In the genomic region with DNA sequence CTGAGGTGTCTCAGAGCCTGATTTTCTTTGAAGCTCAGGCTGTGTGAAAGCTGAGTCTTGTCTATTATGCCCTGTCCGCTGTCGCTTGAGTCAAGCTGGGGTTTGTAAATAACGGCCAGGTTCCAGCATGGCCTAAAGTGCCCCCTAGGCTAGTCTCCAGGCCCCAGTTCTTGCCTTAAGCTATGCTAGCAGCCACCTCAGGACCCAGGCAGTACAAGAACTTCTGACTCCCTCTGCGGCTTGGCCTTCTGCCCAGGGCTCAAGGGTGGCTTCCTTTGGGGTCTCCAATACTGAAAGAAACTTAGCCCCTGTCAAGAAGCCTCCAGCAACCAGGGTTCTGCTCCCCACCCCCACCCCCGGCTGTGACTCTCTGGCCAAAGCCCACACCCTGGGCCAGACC, we compare ENCODE assay signal across 13 mouse cellular contexts. TPM values are rescaled to one million over a fixed set of nuclear protein-coding genes. Genes with fewer than 3 reads are reported as not detected.
A peak's percentile ranks its signal among the peaks of the same experiment; 100 is the strongest.
DNase-seq lines count a peak whose midpoint lies in the region; ATAC-seq and TF ChIP-seq lines count a peak whose summit lies in the region.
"Had no signal": no experiment of that assay in that cellular context is flagged by ENCODE, and none has a peak within 500 bp of the region (broad histone marks: within the 10 kb centered on the region; RNA-seq: fewer than 3 reads in every experiment).

No protein-coding gene starts in this region.

- TF ChIP-seq CTCF in stomach, postnatal 0 days (IDR thresholded peaks at IDR 0.05; ENCODE audit: low read depth), result no peak
- no peak for TF ChIP-seq CTCF in hindbrain, postnatal 0 days (IDR thresholded peaks at IDR 0.05; ENCODE audit: low read depth)

- no peaks in the 10 kb centered on the region for H3K27me3 ChIP-seq in heart, embryonic 13.5 days (replicated peaks)
- H3K27me3 ChIP-seq in limb, embryonic 10.5 days (ENCODE audit: low read depth, poor library complexity, severe bottlenecking), result peaks cover 3% of the 10 kb centered on the region; the same call in 1 of the 2 replicates
- H3K27me3 ChIP-seq in stomach, postnatal 0 days (ENCODE audit: control insufficient read depth, insufficient read depth, low read length), result no peaks in the 10 kb centered on the region
- no peaks in the 10 kb centered on the region for H3K27me3 ChIP-seq in hindbrain, postnatal 0 days (ENCODE audit: insufficient read depth, low read length)
- H3K27me3 ChIP-seq in forebrain, embryonic 12.5 days, result peaks cover 7% of the 10 kb centered on the region

- no peak for DNase-seq in heart, postnatal 14 days
- peak; percentile 37 for DNase-seq in lung, postnatal 10 days
- no peak for DNase-seq in lung, adult 18-20 months
- DNase-seq in limb, embryonic 10.5 days (ENCODE audit: low spot score), result no peak
- peak; percentile 24 for DNase-seq in stomach, postnatal 0 days (ENCODE audit: low spot score)
- DNase-seq in hindbrain, postnatal 0 days (ENCODE audit: low spot score), result no peak
- DNase-seq: cerebellum, adult 9-10 months; retina, postnatal 1 day had no signal

- H3K4me2 ChIP-seq in heart, embryonic 13.5 days, result no peak overlapping the region
- peak overlapping the region; percentile 14; the same call in 1 of the 2 replicates for H3K4me2 ChIP-seq in stomach, postnatal 0 days (replicated peaks; ENCODE audit: low read depth)
- no peak overlapping the region for H3K4me2 ChIP-seq in hindbrain, postnatal 0 days (ENCODE audit: low read depth, low read length)
- H3K4me2 ChIP-seq in forebrain, embryonic 12.5 days, result no peak overlapping the region
- H3K4me2 ChIP-seq: hindbrain, embryonic 13.5 days had no signal

- 0 out of 2 replicates have a peak overlapping the region, but pooled peaks have one; percentile 63 for H3K9ac ChIP-seq in heart, embryonic 13.5 days
- 0 out of 2 replicates have a peak overlapping the region, but pooled peaks have one; percentile 23 for H3K9ac ChIP-seq in stomach, postnatal 0 days (ENCODE audit: low read length)
- no peak overlapping the region for H3K9ac ChIP-seq in hindbrain, postnatal 0 days (replicated peaks; ENCODE audit: low read length)
- H3K9ac ChIP-seq in forebrain, embryonic 12.5 days, result no peak overlapping the region
- H3K9ac ChIP-seq: hindbrain, embryonic 13.5 days had no signal

- no peaks in the 10 kb centered on the region for H3K9me3 ChIP-seq in heart, embryonic 13.5 days
- H3K9me3 ChIP-seq in limb, embryonic 10.5 days (replicated peaks), result no peaks in the 10 kb centered on the region
- no peaks in the 10 kb centered on the region for H3K9me3 ChIP-seq in stomach, postnatal 0 days (ENCODE audit: control insufficient read depth, low read length)
- no peaks in the 10 kb centered on the region for H3K9me3 ChIP-seq in hindbrain, postnatal 0 days (ENCODE audit: low read length)
- no peaks in the 10 kb centered on the region for H3K9me3 ChIP-seq in forebrain, embryonic 12.5 days
- H3K9me3 ChIP-seq: hindbrain, embryonic 13.5 days had no signal

- WGBS in heart, embryonic 13.5 days, result 77% methylated on average over 5 of the region's 5 CpGs
- WGBS in limb, embryonic 10.5 days, result 78% methylated on average over 5 of the region's 5 CpGs
- 71% methylated on average over 5 of the region's 5 CpGs for WGBS in stomach, postnatal 0 days
- 83% methylated on average over 5 of the region's 5 CpGs for WGBS in hindbrain, postnatal 0 days
- WGBS in forebrain, embryonic 12.5 days, result 86% methylated on average over 5 of the region's 5 CpGs

- intact Hi-C loops in heart, postnatal 14 days (cut with DNase I), result loop anchor here (2.0 kb wide), 1 partner anchor 15 kb away; a partner anchor contains a TSS

- no peak overlapping the region for H3K27ac ChIP-seq in heart, embryonic 13.5 days (replicated peaks)
- peak overlapping the region; percentile 73 for H3K27ac ChIP-seq in limb, embryonic 10.5 days
- H3K27ac ChIP-seq in stomach, postnatal 0 days (replicated peaks), result peak overlapping the region; percentile 86
- no peak overlapping the region for H3K27ac ChIP-seq in hindbrain, postnatal 0 days
- H3K27ac ChIP-seq in forebrain, embryonic 12.5 days, result no peak overlapping the region
- H3K27ac ChIP-seq: hindbrain, embryonic 13.5 days had no signal

- H3K4me1 ChIP-seq in heart, embryonic 13.5 days, result peaks cover 87% of the 10 kb centered on the region
- peaks cover 82% of the 10 kb centered on the region for H3K4me1 ChIP-seq in limb, embryonic 10.5 days
- peaks cover 29% of the 10 kb centered on the region for H3K4me1 ChIP-seq in stomach, postnatal 0 days (replicated peaks; ENCODE audit: control insufficient read depth, insufficient read depth)
- H3K4me1 ChIP-seq in hindbrain, postnatal 0 days (ENCODE audit: insufficient read depth, low read length), result peaks cover 10% of the 10 kb centered on the region; the same call in 1 of the 2 replicates
- H3K4me1 ChIP-seq in forebrain, embryonic 12.5 days, result peaks cover 59% of the 10 kb centered on the region

- ATAC-seq in heart, embryonic 13.5 days (ENCODE audit: extremely low read depth, insufficient number of reproducible peaks, low FRiP score, low TSS enrichment), result no peak
- no peak for ATAC-seq in stomach, postnatal 0 days (ENCODE audit: low FRiP score, low TSS enrichment)
- no peak for ATAC-seq in hindbrain, postnatal 0 days
- ATAC-seq in forebrain, embryonic 12.5 days (ENCODE audit: low FRiP score), result no peak

- H3K36me3 ChIP-seq in heart, embryonic 13.5 days, result no peaks in the 10 kb centered on the region
- no peaks in the 10 kb centered on the region for H3K36me3 ChIP-seq in limb, embryonic 10.5 days
- H3K36me3 ChIP-seq in stomach, postnatal 0 days (ENCODE audit: control insufficient read depth, insufficient read depth, low read length), result peaks cover 2% of the 10 kb centered on the region; the same call in 1 of the 2 replicates
- no peaks in the 10 kb centered on the region for H3K36me3 ChIP-seq in hindbrain, postnatal 0 days (ENCODE audit: insufficient read depth, low read length)
- no peaks in the 10 kb centered on the region for H3K36me3 ChIP-seq in forebrain, embryonic 12.5 days (replicated peaks)
- H3K36me3 ChIP-seq: hindbrain, embryonic 13.5 days had no signal

- TF ChIP-seq EP300 in stomach, postnatal 0 days (optimal IDR thresholded peaks at IDR 0.05), result no peak

- H3K4me3 ChIP-seq in heart, embryonic 13.5 days, result no peak overlapping the region
- no peak overlapping the region for H3K4me3 ChIP-seq in limb, embryonic 10.5 days
- H3K4me3 ChIP-seq in stomach, postnatal 0 days (ENCODE audit: low read depth, low read length), result no peak overlapping the region
- no peak overlapping the region for H3K4me3 ChIP-seq in hindbrain, postnatal 0 days (ENCODE audit: low read length)
- H3K4me3 ChIP-seq in forebrain, embryonic 12.5 days (replicated peaks), result no peak overlapping the region
- H3K4me3 ChIP-seq: hindbrain, embryonic 13.5 days had no signal

RNA-seq across cellular contexts. Expression of a gene that starts 15.9 kb away (rescaled TPM):
- 7.0 and 7.4 TPM in 2 replicates for polyA plus RNA-seq in heart, embryonic 13.5 days (2015; fragmentation: Nextera tagmentation; extraction: Ambion mirVana)
- 10 to 100 TPM; 28.5 to 31.5 TPM for total RNA-seq in heart, postnatal 14 days (2021)
- polyA plus RNA-seq in limb, embryonic 10.5 days (2016; fragmentation: Nextera tagmentation; extraction: Ambion mirVana), result 7.2 and 8.3 TPM in 2 replicates
- 13.5 and 15.2 TPM in 2 replicates for polyA plus RNA-seq in stomach, postnatal 0 days (2015; fragmentation: Nextera tagmentation; extraction: Ambion mirVana)
- 16.8 and 21.6 TPM in 2 replicates for total RNA-seq in hindbrain, postnatal 0 days (2014; rRNA removed)
- 7.0 and 7.3 TPM in 2 replicates for polyA plus RNA-seq in hindbrain, postnatal 0 days (2015; fragmentation: Nextera tagmentation; extraction: Ambion mirVana)
- 6.4 and 6.5 TPM in 2 replicates for polyA plus RNA-seq in forebrain, embryonic 12.5 days (2016; fragmentation: Nextera tagmentation; extraction: Ambion mirVana)

RNA-seq across cellular contexts. Expression of a gene that starts 28.6 kb away (rescaled TPM):
- not detected in 2 replicates for polyA plus RNA-seq in heart, embryonic 13.5 days (2015; fragmentation: Nextera tagmentation; extraction: Ambion mirVana)
- total RNA-seq in heart, postnatal 14 days (2021), result not detected
- not detected in 2 replicates for polyA plus RNA-seq in limb, embryonic 10.5 days (2016; fragmentation: Nextera tagmentation; extraction: Ambion mirVana)
- not detected in 2 replicates for polyA plus RNA-seq in stomach, postnatal 0 days (2015; fragmentation: Nextera tagmentation; extraction: Ambion mirVana)
- not detected in 2 replicates for total RNA-seq in hindbrain, postnatal 0 days (2014; rRNA removed)
- not detected in 2 replicates for polyA plus RNA-seq in hindbrain, postnatal 0 days (2015; fragmentation: Nextera tagmentation; extraction: Ambion mirVana)
- not detected in 2 replicates for polyA plus RNA-seq in forebrain, embryonic 12.5 days (2016; fragmentation: Nextera tagmentation; extraction: Ambion mirVana)
- total RNA-seq: gastrocnemius, adult 8-10 months; layer of hippocampus, postnatal 14 days had no signal
- polyA plus RNA-seq: hindbrain, embryonic 13.5 days had no signal

RNA-seq across cellular contexts. Expression of a gene that starts 29.7 kb away (rescaled TPM):
- 5.4 and 6.0 TPM in 2 replicates for polyA plus RNA-seq in heart, embryonic 13.5 days (2015; fragmentation: Nextera tagmentation; extraction: Ambion mirVana)
- total RNA-seq in heart, postnatal 14 days (2021), result 10 to 100 TPM; 14.5 to 14.7 TPM
- polyA plus RNA-seq in limb, embryonic 10.5 days (2016; fragmentation: Nextera tagmentation; extraction: Ambion mirVana), result 5.0 and 5.7 TPM in 2 replicates
- polyA plus RNA-seq in stomach, postnatal 0 days (2015; fragmentation: Nextera tagmentation; extraction: Ambion mirVana), result 6.9 and 8.1 TPM in 2 replicates
- 74.5 and 86.2 TPM in 2 replicates for total RNA-seq in hindbrain, postnatal 0 days (2014; rRNA removed)
- polyA plus RNA-seq in hindbrain, postnatal 0 days (2015; fragmentation: Nextera tagmentation; extraction: Ambion mirVana), result 14.0 and 14.6 TPM in 2 replicates
- polyA plus RNA-seq in forebrain, embryonic 12.5 days (2016; fragmentation: Nextera tagmentation; extraction: Ambion mirVana), result 14.5 and 18.4 TPM in 2 replicates

Comparison
In these comparisons a context has a peak if more than half of its experiments do, and no peak if none do; other contexts are left out.
1. DNase-seq: peak in lung, postnatal 10 days (single experiment) and stomach, postnatal 0 days (single experiment); none in heart, postnatal 14 days (0 of 2), lung, adult 18-20 months (0 of 2), limb, embryonic 10.5 days (single experiment) and hindbrain, postnatal 0 days (single experiment).
2. H3K27ac ChIP-seq: peak in limb, embryonic 10.5 days (single experiment) and stomach, postnatal 0 days (single experiment); none in heart, embryonic 13.5 days (single experiment), hindbrain, postnatal 0 days (single experiment) and forebrain, embryonic 12.5 days (single experiment).
3. H3K9ac ChIP-seq: peak in heart, embryonic 13.5 days (single experiment) and stomach, postnatal 0 days (single experiment); none in hindbrain, postnatal 0 days (single experiment) and forebrain, embryonic 12.5 days (single experiment).